Mouse (Mus musculus): ENCODE data around the gene Gga3. TPM values are rescaled to one million over a fixed set of nuclear protein-coding genes. Genes with fewer than 3 reads are reported as not detected.
"Not testable (repeated sequence)": the region's sequence is repeated elsewhere in the genome, so short reads cannot be mapped to it uniquely, and the experiment has no call there.

The Gga3 gene
- total RNA-seq (2015; ENCODE audit: low replicate concordance) (7.9 and 12.3 TPM in 2 replicates), total RNA-seq (2017; ENCODE audit: low replicate concordance) (12.8 and 18.4 TPM in 2 replicates)

DNA sequence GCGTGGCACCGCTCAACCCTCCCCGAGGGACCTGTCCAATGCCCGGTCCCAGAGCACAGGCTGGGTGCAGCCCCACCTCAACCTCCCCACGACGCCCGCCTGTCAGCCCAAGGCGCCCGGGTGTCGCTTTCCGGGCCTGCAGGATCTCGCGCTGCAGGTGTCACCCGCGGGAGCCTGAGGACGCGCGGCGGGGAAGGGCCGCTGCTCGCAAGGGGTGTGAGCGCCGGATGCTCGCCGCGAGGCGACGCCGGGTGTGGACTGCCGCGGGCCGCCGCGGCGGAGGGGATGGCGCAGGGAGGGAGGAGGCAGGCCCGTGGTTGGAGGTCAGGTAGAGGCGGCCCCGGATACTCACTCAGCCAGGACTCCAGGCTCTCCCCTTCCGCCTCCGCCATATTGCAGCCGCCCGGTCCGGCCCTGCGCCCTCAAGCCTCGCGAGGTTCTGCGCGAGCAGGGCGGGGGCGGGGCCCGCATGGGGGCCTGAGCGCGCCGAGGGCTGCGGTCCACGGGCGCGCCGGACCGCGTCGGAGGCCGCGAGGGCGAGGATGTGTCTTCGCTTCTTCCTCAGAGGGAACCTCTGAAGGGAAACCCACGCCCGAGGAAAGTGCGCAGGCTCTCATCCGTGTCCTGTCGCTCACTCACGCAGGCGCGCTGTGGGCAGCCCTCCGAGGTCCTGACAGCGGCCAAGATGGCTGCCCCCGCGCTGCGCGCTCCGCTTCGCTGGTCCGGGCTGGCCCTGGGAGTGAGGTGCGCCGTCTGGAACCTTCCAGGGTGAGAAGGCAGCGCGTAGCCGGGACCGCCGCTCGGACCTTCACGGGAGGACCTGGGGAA lies at the start of gene Gga3, which contains the start of gene Mrps7:
TSS of gene Gga3 (minus strand) at position 576 of the 828 bp plus-strand sequence.
TSS of gene Mrps7 (plus strand) at position 450 of the 828 bp plus-strand sequence.
- ATAC-seq (replicated peaks; ENCODE audit: low FRiP score, poor library complexity, severe bottlenecking): peak; percentile 86

DNA sequence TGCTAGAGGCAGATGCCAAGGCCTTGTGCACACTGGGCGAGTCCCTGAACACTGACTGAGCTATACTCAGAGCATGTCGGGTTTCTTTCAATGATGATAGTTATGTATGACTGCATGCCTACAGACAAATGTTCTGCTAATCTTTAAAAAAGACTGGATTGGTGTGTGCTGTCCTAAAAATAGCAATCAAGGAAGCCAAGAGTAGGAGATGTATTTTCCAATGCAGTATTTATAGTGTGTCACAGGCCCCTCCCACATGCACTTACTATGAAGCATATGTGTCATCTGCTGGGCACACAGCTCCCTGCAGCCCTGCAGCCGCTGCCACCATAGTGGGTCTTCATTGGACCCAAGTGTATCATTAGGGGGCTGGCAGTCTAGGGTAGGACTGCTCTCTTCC lies 49.3 kb upstream of the Gga3 start:
- no peak for ATAC-seq (replicated peaks; ENCODE audit: low FRiP score, poor library complexity, severe bottlenecking)

DNA sequence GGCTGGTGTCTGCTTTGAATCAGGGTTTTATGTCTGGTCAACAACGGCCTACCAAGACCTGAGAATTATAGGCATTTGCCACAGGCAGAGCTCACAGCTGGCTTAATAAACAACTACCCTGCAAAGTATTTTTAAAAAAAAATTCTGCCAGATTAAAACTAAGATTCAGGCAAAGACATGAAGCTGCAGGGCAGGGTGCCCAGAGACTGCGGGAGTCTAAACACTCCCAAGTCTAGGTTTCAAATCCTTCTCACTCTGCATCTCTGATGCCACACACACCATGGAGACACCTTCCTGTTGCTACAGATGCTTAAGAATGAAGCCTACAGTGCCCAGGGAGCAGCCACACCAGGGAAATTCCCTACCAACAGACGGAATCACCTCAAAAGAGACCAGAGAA lies 47.8 kb upstream of the Gga3 start:
- no peak for ATAC-seq (replicated peaks; ENCODE audit: low FRiP score, poor library complexity, severe bottlenecking)

DNA sequence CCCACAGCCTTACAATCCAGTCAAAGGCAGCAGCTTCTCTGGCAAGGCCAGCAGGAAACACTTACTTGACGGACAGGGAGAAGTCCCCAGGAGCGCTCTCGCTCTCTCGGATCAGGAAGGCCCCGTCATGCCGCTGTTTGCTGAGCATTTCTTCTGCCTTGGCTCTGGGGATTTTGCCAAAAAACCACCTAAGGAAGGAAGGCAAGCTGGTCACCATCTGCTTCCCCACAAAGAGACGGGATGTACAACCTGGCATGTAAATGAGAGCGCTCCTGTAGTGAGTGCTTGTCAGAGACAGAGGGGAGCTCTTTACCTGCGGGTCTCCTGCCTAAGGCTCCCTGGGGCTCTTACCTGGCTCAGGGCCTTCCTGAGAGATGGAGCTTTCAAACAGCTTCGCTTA lies 45.9 kb upstream of the Gga3 start:
- no peak for ATAC-seq (replicated peaks; ENCODE audit: low FRiP score, poor library complexity, severe bottlenecking)

DNA sequence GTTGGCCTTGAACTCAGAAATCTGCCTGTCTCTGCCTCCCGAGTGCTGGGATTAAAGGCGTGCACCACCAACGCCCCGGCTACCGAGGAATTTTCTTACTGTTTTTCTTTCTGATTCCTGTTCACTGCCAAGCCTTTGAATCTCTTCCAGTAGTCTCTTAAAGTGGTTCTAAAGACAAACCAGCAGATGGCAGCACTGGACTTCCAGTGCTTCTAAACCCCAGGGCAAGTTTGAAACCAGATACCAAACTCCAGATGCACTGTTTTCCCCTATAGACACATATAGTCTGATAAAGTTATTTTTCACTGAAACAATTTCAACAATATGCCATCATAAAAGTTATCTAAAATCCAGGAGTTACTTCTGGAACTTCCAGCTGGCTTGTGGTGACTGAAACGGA lies 43.6 kb upstream of the Gga3 start:
- ATAC-seq (replicated peaks; ENCODE audit: low FRiP score, poor library complexity, severe bottlenecking): peak; percentile 62; the same call in 1 of the 2 replicates

DNA sequence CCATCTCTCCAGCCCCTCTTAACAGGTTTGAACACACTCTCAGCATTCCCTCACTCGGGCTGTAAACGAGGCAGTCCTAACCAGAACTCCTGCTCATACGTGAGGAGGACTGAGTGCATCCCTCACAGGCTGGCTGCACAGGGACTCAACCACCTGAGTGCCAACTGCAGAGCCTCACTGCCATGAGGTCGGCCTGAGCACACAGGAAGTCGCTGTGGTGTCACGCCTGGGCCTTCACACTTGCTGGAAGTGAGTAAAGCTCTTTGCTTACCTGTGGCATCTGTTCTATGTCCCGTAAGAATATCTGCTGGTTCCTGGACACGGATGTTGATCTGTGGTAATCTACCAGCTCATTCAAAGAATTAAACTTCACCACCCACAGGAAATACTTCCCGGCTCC lies 42.6 kb upstream of the Gga3 start:
- ATAC-seq (replicated peaks; ENCODE audit: low FRiP score, poor library complexity, severe bottlenecking): no peak

DNA sequence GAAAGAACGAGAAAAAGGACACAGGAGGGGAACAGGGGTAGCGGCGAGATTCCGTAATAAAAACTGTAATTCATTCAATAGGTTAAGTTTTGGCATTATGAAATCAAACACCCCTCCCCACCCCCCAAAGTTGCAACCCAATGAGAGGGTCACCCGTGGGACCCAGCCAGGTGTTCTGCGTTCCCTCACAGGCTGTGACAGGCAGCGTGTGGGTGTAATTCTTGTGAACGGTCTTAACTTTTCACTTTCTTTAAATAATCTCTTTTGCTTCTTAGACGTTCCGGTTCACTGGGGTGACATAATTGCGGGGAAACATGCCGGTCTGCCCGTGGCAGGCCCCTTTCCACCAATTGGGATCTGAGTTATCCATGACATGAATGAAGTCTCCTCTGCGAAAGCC lies 41.6 kb upstream of the Gga3 start:
- ATAC-seq (replicated peaks; ENCODE audit: low FRiP score, poor library complexity, severe bottlenecking): not testable (repeated sequence)

DNA sequence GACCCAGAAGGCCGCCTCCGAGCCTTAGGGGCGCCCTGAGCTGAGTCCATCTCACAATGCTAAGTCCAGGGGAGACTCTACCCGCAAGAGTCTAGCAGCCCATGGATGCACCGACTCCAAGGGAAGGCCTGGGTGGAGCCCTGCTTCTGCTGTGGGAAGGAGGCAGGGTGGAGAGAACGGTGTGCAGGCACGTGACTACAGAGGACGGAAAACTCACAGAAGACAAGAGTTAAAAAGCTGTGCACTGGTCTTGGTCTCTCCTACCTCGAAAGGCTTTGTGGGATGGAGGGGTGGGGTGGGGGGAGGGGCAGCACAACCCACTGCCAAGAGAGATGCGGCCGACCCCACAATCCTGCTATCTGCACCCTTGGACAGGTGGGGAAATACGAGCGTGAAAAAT lies 40.5 kb upstream of the Gga3 start:
- ATAC-seq (replicated peaks; ENCODE audit: low FRiP score, poor library complexity, severe bottlenecking): no peak

DNA sequence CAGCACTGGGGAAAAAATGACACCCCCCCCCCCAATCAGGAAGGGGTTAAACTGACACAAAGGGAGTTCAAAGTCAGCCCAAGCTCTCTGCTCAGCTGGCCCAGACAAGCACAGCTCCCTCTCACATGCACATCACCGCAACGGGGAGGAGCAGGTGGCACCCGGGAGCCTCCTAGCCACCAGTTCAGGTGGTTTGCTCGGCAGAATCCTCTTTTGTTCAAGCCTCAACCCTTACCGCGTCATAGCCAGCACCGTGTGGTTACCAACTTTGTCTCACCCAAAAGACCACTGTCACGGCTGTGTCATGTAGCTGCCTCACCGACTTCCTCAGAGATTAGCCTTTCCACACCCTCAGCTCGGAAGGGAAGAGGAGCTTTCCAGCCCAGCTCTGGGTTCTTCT lies 39.4 kb upstream of the Gga3 start:
- no peak for ATAC-seq (replicated peaks; ENCODE audit: low FRiP score, poor library complexity, severe bottlenecking)

DNA sequence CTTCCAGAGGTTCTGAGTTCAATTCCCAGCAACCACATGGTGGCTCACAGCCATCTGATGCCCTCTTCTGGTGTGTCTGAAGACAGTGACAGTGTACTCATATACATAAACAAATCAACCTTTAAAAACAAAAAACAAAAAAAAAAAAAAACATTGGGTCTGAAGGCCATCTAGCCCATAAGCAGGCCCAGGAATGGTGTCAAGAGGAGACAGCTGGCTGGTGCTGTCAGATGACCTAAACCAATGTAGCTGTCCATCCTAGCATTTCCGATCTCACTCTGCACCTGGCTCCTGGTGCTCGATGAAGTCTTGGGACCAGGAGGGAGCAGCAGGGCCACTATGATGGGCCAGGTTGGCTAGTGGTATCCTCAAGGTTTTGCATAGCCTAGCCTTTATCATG lies 38.9 kb upstream of the Gga3 start:
- no peak for ATAC-seq (replicated peaks; ENCODE audit: low FRiP score, poor library complexity, severe bottlenecking)

DNA sequence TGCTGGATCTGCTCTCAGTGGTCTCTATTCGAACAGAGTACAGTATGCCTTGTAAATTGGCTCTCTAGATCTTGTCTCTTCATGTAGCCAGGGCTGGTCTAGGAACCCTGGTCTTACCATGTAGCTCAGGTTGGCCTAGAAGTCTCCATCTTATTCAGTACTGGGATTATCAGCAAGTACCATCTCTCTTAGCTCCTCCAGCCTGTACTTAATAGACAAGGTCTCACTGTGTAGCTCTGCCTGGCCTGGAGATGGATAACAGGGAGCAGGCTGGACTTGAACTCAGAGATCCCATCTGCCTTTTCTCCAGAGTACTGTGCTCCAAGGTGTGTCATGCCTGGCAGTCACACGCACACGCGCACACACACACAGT lies 37.8 kb upstream of the Gga3 start:
- 0 out of 2 replicates have a peak, but pooled peaks have one; percentile 17 for ATAC-seq (replicated peaks; ENCODE audit: low FRiP score, poor library complexity, severe bottlenecking)

DNA sequence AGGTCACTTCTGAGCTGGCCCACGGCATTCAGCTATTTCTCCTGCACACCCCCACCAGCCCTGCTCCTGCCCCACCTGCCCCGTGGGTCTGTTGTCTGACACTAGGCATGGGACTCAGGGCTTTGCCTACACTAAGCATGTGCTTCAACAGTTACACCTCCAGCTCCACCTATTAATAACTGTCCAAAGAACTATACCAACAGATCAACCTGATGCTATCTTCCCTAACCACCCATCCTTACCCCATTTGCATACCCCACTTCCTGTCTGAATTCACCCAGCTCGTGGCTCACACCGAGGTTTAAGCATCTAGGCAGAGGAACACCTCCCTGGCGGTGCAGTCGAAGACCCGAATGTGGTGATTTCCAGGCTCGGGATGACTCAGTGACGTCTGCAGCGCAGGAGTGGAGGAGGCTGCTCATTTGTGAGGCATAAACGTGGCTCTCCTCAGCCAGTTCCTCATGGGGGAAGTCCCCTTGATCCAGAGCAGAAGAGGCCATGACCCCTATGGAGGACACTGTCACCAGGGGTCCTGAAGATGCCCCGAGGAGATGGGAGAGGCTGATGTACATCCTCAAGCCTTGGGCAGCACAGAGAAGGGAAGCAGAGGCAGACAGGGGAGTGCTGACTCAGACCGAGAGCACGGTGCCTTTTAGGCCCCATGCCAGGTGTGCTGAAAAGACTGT lies 37.3 kb upstream of the Gga3 start:
- 0 out of 2 replicates have a peak, but pooled peaks have one; percentile 23 for ATAC-seq (replicated peaks; ENCODE audit: low FRiP score, poor library complexity, severe bottlenecking)

DNA sequence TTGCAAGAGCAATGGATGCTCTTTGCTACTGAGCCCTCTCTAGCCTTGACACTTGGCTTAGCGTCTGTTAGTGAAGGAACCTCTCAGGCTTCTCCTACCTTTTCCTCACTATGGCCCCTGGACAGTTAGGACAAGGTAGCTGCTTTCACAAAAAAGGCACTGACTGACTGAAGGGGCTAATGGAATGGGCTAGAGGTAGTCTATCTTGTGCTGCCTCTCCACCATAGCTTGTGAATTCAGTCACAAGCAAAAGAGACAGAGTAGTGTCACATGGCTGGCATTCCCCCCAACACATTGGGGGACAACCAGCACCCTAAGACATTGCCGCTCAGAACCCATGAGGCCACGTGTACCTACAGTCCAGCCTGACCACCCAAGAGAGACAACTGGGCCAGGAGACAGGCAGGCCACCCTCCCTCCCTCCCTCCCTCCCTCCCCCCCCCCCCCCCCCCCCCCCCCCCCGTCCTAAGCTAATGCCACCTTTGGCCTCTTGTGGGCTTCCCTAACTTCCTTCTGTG lies 36.5 kb upstream of the Gga3 start:
- ATAC-seq (replicated peaks; ENCODE audit: low FRiP score, poor library complexity, severe bottlenecking): no peak

DNA sequence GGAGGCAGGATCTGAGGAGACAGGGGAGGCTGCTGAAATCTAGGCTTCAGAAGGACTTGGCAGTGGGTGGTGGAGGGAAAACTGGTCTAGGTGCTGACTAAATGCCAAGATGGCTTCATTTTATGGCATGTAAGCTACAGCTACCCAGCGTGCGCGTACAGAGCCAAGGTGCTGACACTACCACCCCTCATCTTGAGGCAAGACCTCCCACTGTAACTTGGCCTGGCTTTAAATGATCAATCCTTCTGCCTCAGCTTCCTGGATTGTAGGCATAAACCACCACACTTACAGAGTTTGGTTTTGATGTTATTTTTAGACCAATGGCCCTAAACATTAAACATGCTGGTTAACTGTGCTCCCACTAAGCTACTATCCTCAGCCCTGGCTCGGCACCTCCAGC lies 35.7 kb upstream of the Gga3 start:
- no peak for ATAC-seq (replicated peaks; ENCODE audit: low FRiP score, poor library complexity, severe bottlenecking)

DNA sequence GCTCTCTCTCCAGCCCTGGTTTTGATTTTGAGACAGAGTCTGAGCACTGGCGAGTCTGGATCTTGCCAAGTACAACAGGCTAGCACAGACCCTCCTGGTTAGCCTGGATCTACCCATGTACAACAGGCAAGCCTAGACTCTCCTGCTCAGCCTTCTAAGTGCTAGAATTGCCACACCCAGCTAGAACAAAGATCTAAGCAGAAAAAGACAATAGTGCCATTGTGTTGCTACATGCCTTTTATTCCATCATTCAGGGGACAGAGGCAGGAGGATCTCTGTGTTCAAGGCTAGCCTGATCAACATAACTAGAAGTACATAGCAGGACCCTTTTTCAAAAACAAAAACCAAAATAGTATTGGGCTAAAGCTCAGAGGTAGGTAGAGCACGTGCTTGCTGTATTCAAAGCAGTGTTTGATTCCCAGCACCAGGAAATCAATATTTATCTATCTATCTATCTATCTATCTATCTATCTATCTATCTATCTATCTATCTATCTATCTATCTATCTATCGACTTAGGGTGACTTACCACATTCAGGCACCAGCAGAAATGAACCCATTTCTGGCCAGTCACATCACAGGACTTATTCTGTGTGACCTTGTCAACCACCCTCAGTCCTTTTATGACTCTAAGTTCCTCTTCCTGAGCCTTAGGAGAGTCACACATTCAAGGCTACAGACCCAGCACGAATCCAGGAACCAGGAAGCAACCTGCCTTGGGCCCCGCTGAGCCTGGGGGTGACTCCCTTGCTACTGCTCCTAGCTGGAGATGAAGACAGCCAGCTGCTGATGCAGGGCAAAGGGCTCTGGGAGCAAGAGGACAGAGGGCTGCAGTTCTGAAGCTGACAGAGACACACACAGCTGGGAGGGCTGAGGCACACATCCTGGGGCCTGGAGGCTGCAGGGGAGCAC lies 34.9 kb upstream of the Gga3 start:
- ATAC-seq (replicated peaks; ENCODE audit: low FRiP score, poor library complexity, severe bottlenecking): no peak

DNA sequence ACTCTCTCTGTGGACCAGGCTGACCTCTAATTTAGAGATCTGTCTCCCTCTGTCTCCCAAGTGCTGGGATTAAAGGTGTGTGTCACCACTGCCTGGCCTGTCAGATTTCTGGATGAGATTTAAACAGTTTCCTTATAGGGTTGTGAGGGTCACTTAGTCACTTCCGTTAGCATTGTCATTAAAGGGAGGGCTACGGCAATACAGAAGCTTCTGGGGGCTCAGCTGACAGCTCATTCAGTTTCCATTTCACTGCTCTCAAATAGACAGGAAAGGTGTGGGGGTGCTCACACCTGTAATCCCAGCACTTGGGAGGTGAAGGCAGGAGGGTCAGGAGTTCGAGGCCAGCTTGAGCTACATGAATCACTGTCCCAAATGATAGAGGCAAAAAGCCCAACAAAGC lies 33.1 kb upstream of the Gga3 start:
- ATAC-seq (replicated peaks; ENCODE audit: low FRiP score, poor library complexity, severe bottlenecking): no peak

DNA sequence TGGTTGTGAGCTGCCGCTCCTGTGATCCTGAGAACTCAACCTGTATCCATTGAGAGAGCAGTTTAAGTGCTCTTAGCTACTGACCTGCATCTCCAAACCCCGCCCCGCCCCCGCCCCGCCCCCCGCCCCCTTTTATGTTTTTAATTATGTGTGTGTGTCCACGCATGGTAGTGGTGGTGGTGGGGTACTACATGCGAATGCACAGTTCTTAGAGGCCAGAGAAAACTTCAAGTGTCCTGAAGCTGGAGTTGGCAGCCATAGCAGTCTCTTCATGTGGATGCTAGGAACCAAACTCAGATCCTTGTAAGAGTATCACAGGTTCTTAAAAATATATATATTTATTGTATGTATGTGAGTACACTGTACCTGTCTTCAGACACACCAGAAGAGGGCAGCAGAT lies 31.6 kb upstream of the Gga3 start:
- no peak for ATAC-seq (replicated peaks; ENCODE audit: low FRiP score, poor library complexity, severe bottlenecking)

DNA sequence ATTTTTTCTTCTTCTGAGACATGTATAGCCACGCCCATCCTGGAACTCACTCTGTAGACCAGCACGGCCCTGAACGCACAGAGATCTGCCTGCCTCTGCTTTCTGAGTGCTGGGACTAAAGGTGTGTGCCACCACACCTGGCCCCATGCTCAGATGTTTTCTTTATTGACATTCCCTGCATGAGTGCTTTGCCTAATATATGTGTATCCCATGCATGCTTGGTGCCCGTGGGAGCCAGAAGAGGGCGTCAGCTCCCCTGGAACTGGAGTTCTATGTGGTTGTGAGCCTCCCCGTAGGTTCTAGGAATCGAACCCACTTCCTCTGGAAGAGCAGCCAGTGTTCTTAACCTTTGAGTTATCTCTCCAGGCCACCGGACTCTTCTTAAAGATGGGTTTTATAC lies 31.2 kb upstream of the Gga3 start:
- ATAC-seq (replicated peaks; ENCODE audit: low FRiP score, poor library complexity, severe bottlenecking): no peak

DNA sequence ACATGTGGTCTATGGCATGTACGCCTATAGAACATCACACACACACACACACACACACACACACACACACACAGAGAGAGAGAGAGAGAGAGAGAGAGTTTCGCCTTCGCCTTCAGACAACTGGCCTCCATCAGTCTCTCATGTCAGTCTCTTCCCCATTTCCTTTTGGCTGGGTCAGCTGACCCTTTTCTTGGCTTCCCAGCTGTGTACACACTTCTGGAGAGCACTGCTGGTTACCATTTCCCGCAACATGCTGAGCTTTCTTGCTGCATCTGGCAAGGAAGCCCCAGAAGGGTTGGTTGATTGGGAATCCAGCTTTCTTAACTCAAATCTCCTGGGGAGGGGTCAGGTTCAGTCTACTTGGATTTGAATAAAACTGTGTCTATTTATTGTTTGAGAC lies 30.3 kb upstream of the Gga3 start:
- no peak for ATAC-seq (replicated peaks; ENCODE audit: low FRiP score, poor library complexity, severe bottlenecking)

DNA sequence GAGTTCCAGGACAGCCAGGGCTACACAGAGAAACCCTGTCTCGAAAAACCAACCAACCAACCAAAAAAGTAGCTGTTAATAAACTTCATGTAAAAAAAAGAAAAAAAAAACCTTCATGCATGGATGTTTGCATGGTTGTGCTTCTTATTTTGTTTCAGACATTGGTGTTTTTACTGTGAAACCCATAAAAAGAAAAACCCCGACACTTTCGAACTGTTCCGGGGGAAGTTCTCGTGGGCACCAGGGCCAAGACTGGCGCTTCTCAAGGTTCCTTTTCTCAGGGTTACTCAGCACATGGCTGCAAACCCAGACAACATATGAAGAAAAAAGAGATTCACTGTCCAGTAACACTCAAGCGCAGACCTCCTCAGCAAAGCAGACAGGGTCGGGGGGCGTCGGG lies 29.0 kb upstream of the Gga3 start:
- no peak for ATAC-seq (replicated peaks; ENCODE audit: low FRiP score, poor library complexity, severe bottlenecking)

All from erythroblast, adult 5-6 weeks (primary cell).